Mouse (Mus musculus): ENCODE results near the gene Tfb2m. TPM values are rescaled to one million over a fixed set of nuclear protein-coding genes. Genes with fewer than 3 reads are reported as not detected.
"Not testable (repeated sequence)": the region's sequence is repeated elsewhere in the genome, so short reads cannot be mapped to it uniquely, and the experiment has no call there.

The Tfb2m gene
- 22.3 and 26.1 TPM in 2 replicates for polyA plus RNA-seq (2015; fragmentation: Nextera tagmentation; extraction: Ambion mirVana)

- Histone ChIP-seq H3K9ac (replicated peaks; ENCODE audit: low read depth) (peak within 1 kb of the TSS; percentile 81), H3K4me3 (ENCODE audit: low read depth, low read length) (peak within 1 kb of the TSS; percentile 69), H3K4me2 (replicated peaks; ENCODE audit: low read depth, low read length) (peak within 1 kb of the TSS; percentile 67), H3K27ac (ENCODE audit: low read length) (peak within 1 kb of the TSS; percentile 91)
- TF ChIP-seq EP300 (IDR thresholded peaks at IDR 0.05): peak; percentile 44; the same call in 1 of the 2 replicates
- WGBS: under 1% methylated on average over 60 of the region's 69 CpGs
- DNase-seq (ENCODE audit: low spot score): peak; percentile 99
- ATAC-seq: peak; percentile 99
- H3K4me1 ChIP-seq (ENCODE audit: insufficient read depth, low read depth, low read length); H3K9me3 ChIP-seq (ENCODE audit: low read length); H3K27me3 ChIP-seq (replicated peaks; ENCODE audit: insufficient read depth, low read length); H3K36me3 ChIP-seq (ENCODE audit: insufficient read depth, low read length): not testable (repeated sequence)
These were observed at the start of gene Tfb2m, which contains the start of gene Cnst for GRCm38 (mm10) chr1:179545768-179546550. Tfb2m (minus strand) TSS chr1:179546267. Cnst (plus strand) TSS chr1:179546370.

DNA sequence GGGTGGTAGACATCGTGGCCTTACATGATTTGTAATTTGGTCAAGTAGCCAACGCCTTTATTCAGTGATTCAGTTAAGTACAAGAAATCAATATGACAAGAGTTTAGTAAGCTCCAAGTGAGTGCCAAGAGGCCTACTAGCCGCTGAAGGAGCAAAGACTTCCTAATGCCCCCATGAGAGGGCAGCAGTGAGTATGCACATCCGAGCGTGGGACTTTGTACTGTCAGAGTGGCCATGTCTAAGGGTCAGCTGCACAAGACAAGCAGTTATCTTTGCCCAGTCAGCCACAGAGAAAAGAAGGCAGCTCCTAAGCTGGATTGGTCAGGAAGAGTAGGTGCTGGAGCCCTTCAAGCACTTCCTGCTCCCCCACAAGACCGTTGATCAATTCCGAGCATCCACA is 46.9 kb upstream of the Tfb2m start:
- H3K4me2 ChIP-seq (replicated peaks; ENCODE audit: low read depth, low read length): no peak overlapping the region
- H3K4me1 ChIP-seq (ENCODE audit: insufficient read depth, low read depth, low read length): no peaks in the 10 kb centered on the region
- no peaks in the 10 kb centered on the region; the same call in 1 of the 2 replicates for H3K36me3 ChIP-seq (ENCODE audit: insufficient read depth, low read length)
- H3K9me3 ChIP-seq (ENCODE audit: low read length): no peaks in the 10 kb centered on the region
- 84% methylated on average over 7 of the region's 7 CpGs for WGBS
- TF ChIP-seq EP300 (IDR thresholded peaks at IDR 0.05): no peak
- TF ChIP-seq CTCF (IDR thresholded peaks at IDR 0.05): peak; percentile 51
- no peak for ATAC-seq
- DNase-seq (ENCODE audit: low spot score): no peak
- no peak overlapping the region for H3K4me3 ChIP-seq (ENCODE audit: low read depth, low read length)
- no peak overlapping the region for H3K9ac ChIP-seq (replicated peaks; ENCODE audit: low read depth)
- H3K27me3 ChIP-seq (replicated peaks; ENCODE audit: insufficient read depth, low read length): no peaks in the 10 kb centered on the region
- H3K27ac ChIP-seq (ENCODE audit: low read length): no peak overlapping the region

GRCm38 (mm10) chr1:179592143-179592542 is 46.1 kb upstream of the Tfb2m start:
- TF ChIP-seq CTCF (IDR thresholded peaks at IDR 0.05) (no peak), EP300 (IDR thresholded peaks at IDR 0.05) (no peak)
- no peak overlapping the region for H3K4me2 ChIP-seq (replicated peaks; ENCODE audit: low read depth, low read length)
- H3K9ac ChIP-seq (replicated peaks; ENCODE audit: low read depth): no peak overlapping the region
- no peaks in the 10 kb centered on the region for H3K4me1 ChIP-seq (ENCODE audit: insufficient read depth, low read depth, low read length)
- no peak for ATAC-seq
- H3K36me3 ChIP-seq (ENCODE audit: insufficient read depth, low read length): no peaks in the 10 kb centered on the region; the same call in 1 of the 2 replicates
- no peak overlapping the region for H3K4me3 ChIP-seq (ENCODE audit: low read depth, low read length)
- H3K27ac ChIP-seq (ENCODE audit: low read length): no peak overlapping the region
- no peaks in the 10 kb centered on the region for H3K27me3 ChIP-seq (replicated peaks; ENCODE audit: insufficient read depth, low read length)
- no peak for DNase-seq (ENCODE audit: low spot score)
- 90% methylated on average over 2 of the region's 2 CpGs for WGBS
- H3K9me3 ChIP-seq (ENCODE audit: low read length): no peaks in the 10 kb centered on the region

DNA sequence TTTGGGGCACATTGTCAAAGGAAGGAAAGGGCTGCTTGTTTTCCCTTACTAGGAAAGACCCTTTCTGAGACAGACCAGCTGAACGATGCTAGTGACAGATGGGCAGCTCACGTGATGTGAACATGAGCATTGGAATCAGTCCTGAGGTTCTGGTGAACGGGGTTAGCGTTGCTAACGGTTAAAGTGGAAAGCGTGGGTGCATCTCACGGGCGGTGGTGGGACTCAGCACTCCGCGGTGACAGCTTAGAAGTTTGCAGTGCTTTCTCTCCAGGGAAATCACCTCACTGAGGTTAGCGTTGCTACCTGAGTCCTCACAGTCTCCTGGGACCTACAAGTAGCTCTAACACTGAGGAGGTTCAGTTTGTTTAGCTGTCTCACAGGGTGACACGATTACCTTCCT is 45.6 kb upstream of the Tfb2m start:
- ATAC-seq: no peak
- Histone ChIP-seq H3K27me3 (replicated peaks; ENCODE audit: insufficient read depth, low read length) (no peaks in the 10 kb centered on the region), H3K4me2 (replicated peaks; ENCODE audit: low read depth, low read length) (no peak overlapping the region), H3K9me3 (ENCODE audit: low read length) (no peaks in the 10 kb centered on the region), H3K27ac (ENCODE audit: low read length) (no peak overlapping the region), H3K4me3 (ENCODE audit: low read depth, low read length) (no peak overlapping the region), H3K36me3 (ENCODE audit: insufficient read depth, low read length) (no peaks in the 10 kb centered on the region; the same call in 1 of the 2 replicates), H3K4me1 (ENCODE audit: insufficient read depth, low read depth, low read length) (no peaks in the 10 kb centered on the region), H3K9ac (replicated peaks; ENCODE audit: low read depth) (no peak overlapping the region)
- no peak for TF ChIP-seq CTCF (IDR thresholded peaks at IDR 0.05)
- TF ChIP-seq EP300 (IDR thresholded peaks at IDR 0.05): no peak
- DNase-seq (ENCODE audit: low spot score): no peak
- 68% methylated on average over 12 of the region's 12 CpGs for WGBS

DNA sequence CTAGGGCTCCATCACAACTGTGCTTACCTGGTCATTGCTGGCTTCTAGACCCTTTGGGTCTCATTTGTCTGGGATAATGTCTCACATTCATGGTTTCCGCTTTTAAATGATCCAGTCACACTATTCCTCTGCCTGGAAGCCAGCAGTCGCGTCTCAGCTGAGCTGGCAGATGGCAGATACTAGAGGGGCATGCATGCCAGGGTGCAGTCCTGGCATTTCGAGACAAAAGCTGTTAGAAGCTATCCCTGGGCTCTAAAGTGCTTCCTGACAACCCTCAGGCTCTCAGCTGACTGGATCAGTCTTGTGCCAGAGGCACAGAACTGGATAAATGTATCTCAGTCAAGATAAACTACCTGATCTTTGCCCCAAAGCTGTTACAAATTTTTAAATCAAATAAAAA is 42.2 kb upstream of the Tfb2m start:
- no peaks in the 10 kb centered on the region for H3K4me1 ChIP-seq (ENCODE audit: insufficient read depth, low read depth, low read length)
- no peaks in the 10 kb centered on the region for H3K27me3 ChIP-seq (replicated peaks; ENCODE audit: insufficient read depth, low read length)
- H3K4me2 ChIP-seq (replicated peaks; ENCODE audit: low read depth, low read length): no peak overlapping the region
- TF ChIP-seq EP300 (IDR thresholded peaks at IDR 0.05) (no peak), CTCF (IDR thresholded peaks at IDR 0.05) (no peak)
- DNase-seq (ENCODE audit: low spot score): no peak
- H3K27ac ChIP-seq (ENCODE audit: low read length): no peak overlapping the region
- no peaks in the 10 kb centered on the region for H3K9me3 ChIP-seq (ENCODE audit: low read length)
- no peak for ATAC-seq
- H3K4me3 ChIP-seq (ENCODE audit: low read depth, low read length): no peak overlapping the region
- H3K9ac ChIP-seq (replicated peaks; ENCODE audit: low read depth): no peak overlapping the region
- WGBS: 69% methylated on average over 4 of the region's 4 CpGs
- no peaks in the 10 kb centered on the region; the same call in 1 of the 2 replicates for H3K36me3 ChIP-seq (ENCODE audit: insufficient read depth, low read length)

- Histone ChIP-seq H3K36me3 (ENCODE audit: insufficient read depth, low read length) (no peaks in the 10 kb centered on the region), H3K4me3 (ENCODE audit: low read depth, low read length) (no peak overlapping the region), H3K27ac (ENCODE audit: low read length) (no peak overlapping the region), H3K4me1 (ENCODE audit: insufficient read depth, low read depth, low read length) (no peaks in the 10 kb centered on the region), H3K4me2 (replicated peaks; ENCODE audit: low read depth, low read length) (no peak overlapping the region), H3K9ac (replicated peaks; ENCODE audit: low read depth) (no peak overlapping the region), H3K27me3 (replicated peaks; ENCODE audit: insufficient read depth, low read length) (no peaks in the 10 kb centered on the region), H3K9me3 (ENCODE audit: low read length) (no peaks in the 10 kb centered on the region)
- TF ChIP-seq EP300 (IDR thresholded peaks at IDR 0.05): no peak
- no peak for TF ChIP-seq CTCF (IDR thresholded peaks at IDR 0.05)
- WGBS: 55% methylated on average over 3 of the region's 3 CpGs
- ATAC-seq (no peak), DNase-seq (ENCODE audit: low spot score) (no peak)
These were observed 40.5 kb upstream of the Tfb2m start for GRCm38 (mm10) chr1:179586430-179587095.

All from lung, postnatal 0 days (tissue).